Mouse (Mus musculus) heart, postnatal 36 days (tissue): ENCODE data around the gene Gk2. TPM values are rescaled to one million over a fixed set of nuclear protein-coding genes. Genes with fewer than 3 reads are reported as not detected.

Experiments
- DNase-seq, 2 experiments: peaks; one replicate each; pipeline ENCODE4 v3.0.0; 2021 to 2022
- intact Hi-C: fragments of 180-260 bp; cut with DNase I; formaldehyde crosslinking; loops from one replicate; pipeline ENCODE4 v1.15.1; 2025
- total RNA-seq, 2 experiments: library from RNA; stranded (reverse); gene quantifications; 2 replicates each; pipeline ENCODE4 v1.2.3; 2021

The Gk2 gene
- total RNA-seq = not detected

DNA sequence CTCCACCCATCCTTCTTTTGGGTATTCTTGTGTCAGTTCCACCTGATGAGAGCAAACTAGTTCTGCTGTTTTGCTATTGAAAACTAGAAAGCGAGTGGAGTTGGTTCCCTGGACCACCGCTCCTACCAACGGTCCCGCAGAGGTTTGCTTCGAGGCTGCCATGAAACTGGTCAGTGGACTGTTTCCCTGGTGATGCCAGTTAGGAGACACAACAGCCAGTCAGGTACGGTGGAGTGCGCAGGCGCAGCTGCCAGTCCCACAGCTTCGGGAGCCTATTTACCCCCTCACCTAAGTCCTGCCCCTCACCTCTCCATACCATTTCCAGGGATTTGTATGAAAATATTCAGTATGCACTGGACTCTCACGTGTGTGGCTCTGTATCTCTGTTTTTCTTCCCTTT, at the start of gene Gk2:
Gene Gk2 (minus strand): TSS at position 206 of the 400 bp plus-strand sequence.
- DNase-seq = no peak
- intact Hi-C loops = no loop called here

DNA sequence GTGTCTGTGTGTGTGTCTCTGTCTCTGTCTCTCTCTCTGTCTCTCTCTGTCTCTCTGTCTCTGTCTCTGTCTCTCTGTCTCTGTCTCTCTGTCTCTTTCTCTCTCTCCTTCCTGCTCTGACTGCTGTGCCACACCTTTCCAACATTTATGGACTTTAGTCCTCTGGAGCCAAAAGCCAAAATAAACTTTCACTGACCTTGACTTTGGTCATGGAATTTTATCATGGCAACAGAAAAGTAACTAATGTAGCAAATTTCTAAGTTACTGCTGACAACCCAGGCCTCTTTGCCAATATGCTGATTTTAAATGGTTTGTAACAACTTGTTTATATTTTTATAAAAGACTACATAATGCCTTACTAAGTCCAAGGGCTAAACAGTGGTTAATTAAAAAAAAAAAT, 41.2 kb upstream of the Gk2 start:
- intact Hi-C loops = no loop called here
- DNase-seq = no peak

GRCm38 (mm10) chr5:97495488-97496092, 38.8 kb upstream of the Gk2 start:
- intact Hi-C loops = no loop called here
- no peak for DNase-seq

GRCm38 (mm10) chr5:97493421-97493820, 36.6 kb upstream of the Gk2 start:
- no peak for DNase-seq
- intact Hi-C loops = no loop called here

DNA sequence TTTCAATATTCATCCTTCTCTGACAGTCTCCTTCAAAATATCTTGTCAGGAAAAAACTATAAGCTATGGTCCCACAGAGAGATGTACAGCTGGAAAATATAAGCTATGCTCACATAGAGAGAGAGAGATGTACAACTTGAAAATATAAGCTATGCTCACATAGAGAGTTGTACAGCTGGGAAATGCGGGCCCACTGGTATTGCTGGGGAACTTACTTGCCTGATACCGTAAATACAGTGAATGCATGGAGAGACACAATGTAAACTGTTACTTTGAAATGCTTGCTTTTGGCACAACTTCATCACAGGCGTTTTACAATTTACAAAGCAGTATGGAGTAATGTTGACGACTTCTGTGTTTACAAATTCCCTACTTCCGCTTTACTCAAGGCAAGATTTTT, 29.3 kb upstream of the Gk2 start:
- DNase-seq = no peak

GRCm38 (mm10) chr5:97479991-97480390, 23.2 kb upstream of the Gk2 start:
- DNase-seq = no peak
- intact Hi-C loops = no loop called here

More for the DNA sequence above, 29.3 kb upstream of the Gk2 start:
- intact Hi-C loops = no loop called here

GRCm38 (mm10) chr5:97467246-97467645, 10.4 kb upstream of the Gk2 start:
- DNase-seq = no peak
- intact Hi-C loops = no loop called here

GRCm38 (mm10) chr5:97466430-97467158, 9.8 kb upstream of the Gk2 start:
- no peak for DNase-seq
- intact Hi-C loops = no loop called here

DNA sequence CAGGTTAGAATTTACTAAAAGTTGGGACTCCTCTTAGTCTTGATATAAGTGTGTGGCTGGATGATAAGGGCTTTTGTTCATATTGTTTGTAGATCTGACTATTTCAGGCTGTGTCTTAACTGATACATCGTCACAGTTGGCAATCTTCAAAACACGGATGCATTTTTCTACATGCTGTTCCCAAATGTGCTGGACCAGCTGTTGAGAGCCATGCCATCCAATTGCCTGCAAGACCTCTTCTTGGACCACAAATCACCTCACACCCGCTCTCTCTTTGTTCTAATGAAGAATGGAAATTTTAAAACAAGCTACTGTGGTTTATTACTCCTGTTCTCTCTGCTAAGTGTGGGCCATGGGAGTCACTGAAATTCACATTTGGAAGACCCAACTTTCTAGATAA, 9.1 kb upstream of the Gk2 start:
- DNase-seq = no peak
- intact Hi-C loops = no loop called here

DNA sequence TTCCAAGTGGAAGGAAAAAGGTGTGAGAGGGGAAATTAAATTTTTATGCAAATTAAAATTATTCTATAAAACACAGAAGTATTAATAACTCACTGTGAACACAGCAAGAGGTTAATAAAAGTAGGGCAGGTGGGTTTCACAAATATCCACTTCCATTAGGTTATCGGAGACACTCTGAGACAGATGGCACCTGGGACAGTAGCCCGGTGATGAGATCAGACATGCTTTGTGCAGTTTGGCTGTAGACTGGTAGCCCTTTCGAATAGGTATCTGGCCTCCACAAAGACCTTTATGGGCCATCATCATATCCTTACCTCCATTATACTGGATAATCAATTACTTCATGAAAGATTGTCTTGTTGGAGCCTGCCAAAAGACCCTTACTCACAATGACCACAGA, 6.0 kb upstream of the Gk2 start:
- intact Hi-C loops = no loop called here
- DNase-seq = no peak

DNA sequence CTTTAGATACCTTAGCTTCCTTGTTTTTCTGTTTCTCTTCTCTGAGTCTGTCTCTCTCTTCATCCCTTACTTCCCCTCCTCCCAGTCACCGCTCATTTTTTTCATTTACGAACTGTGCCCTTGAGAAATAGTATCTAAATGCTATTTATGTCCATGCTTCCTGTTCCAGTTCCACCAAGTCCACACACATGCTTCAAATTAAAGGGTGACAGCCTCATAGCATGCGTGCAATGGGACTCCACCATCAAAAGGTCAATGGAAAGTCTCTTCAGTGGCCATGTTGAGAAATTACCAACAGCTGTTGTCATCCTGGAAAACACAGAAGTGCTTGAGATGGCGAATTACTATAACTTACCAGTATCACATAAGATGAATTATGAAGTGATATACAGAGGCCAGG, 5.4 kb downstream of the Gk2 start:
- DNase-seq = no peak
- intact Hi-C loops = no loop called here

GRCm38 (mm10) chr5:97444191-97444590, 12.6 kb downstream of the Gk2 start:
- no peak for DNase-seq
- intact Hi-C loops = no loop called here

- DNase-seq = no peak
- intact Hi-C loops = no loop called here
Measured at GRCm38 (mm10) chr5:97432512-97432911, 24.3 kb downstream of the Gk2 start.

DNA sequence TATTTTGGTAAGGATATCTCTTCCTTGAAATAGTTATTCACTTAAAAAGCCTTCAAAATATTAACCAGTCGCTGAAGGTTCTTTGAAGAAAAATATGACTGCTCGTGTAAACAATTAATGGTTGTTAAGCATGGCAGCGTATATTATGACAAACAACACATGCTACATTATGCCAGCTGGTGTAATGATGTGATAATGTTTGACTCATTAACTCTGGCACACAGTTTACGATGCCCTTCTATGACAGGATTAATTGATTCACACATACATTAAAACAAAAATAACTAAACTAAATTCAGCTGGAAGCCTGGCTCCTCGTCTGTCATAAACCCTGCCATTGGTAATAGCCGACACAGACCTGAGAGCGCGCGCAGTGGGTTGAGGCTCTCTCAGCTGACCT, 26.8 kb downstream of the Gk2 start:
- DNase-seq = no peak
- intact Hi-C loops = no loop called here

- no peak for DNase-seq
- intact Hi-C loops = no loop called here
Measured at GRCm38 (mm10) chr5:97421669-97422068, 35.2 kb downstream of the Gk2 start.

DNA sequence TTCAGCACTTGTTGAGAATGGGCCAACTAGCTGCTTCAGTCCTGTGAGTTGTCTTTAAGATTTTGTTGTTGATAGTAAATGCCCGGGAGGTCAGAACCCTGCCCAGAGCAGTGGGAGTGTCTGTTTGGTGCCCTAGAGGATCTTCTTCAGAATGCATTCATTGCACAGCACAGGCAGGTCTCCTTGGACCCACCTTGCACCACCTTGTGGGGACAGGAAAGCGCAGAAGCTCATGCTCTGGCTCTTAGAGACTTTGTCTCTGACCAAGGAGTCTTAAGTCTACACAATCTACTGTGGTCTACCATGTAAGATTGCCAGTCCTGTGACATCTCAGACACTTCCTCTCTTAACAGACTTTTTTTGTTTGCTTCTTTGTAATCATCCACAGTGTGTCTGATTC, 39.6 kb downstream of the Gk2 start:
- DNase-seq = no peak
- intact Hi-C loops = no loop called here

DNA sequence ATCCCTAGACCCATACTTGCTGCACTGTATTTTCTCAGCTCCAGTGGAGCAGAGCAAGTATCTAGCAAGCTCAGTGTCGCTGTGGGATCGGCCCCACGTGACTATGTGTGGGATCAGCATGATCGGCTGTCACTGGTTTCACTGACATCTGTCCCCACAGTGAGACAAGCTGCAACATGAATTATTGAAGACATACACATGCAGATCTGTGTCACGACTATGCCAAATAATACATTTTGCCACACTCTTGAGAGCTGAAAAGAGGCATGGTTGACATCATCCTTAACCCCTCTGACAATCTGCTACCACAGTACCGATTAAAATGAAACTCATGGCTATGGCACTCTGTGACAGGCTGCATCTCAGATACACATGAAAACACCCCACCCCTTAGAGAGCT, 41.0 kb downstream of the Gk2 start:
- intact Hi-C loops = no loop called here
- DNase-seq = no peak

DNA sequence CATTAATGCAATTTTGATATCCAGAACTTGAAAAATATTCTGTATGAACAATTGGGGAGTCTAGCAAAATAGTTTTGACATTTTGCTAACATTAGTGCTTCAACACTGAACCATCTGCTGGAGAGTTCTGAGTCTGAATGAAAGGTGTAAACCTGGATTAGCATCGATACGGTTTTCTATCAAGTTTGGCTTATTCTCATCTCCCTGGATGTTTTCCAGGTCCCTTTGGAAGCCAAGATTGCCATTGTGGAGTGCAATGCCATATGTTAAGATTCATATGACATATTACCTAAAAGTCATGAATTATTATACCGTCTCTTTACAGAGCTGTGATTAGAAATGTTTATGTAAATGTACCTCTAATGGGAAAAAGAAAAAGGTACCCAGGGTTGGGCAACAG, 43.1 kb downstream of the Gk2 start:
- intact Hi-C loops = no loop called here

GRCm38 (mm10) chr5:97410190-97410589, 46.6 kb downstream of the Gk2 start:
- intact Hi-C loops = no loop called here

More for the DNA sequence above, 43.1 kb downstream of the Gk2 start:
- no peak for DNase-seq

DNA sequence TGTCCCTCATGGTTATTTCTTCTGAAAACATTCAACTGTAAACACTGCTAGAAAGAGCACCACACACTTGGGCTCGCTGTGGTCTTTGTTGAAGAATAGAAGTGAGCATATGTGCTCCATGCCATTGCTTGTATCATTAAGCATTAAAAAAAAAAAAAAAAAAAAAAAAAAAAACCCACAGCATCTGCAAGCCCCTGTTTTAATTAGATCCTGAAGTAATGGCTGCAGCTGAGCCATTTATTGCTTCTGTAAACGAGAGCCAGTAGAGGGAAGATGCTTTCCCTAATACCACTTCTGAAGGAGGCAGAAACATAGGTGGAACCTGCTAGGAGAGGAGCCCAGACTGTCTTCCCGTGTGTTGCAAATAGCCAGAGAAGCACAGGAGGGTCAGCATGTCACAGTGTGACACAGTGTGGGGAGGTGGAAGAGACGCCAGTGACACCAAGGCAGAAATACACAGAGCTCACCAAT, 47.6 kb downstream of the Gk2 start:
- no peak for DNase-seq
- intact Hi-C loops = no loop called here

More at GRCm38 (mm10) chr5:97410190-97410589, 46.6 kb downstream of the Gk2 start:
- no peak for DNase-seq
